Mouse (Mus musculus) stomach, postnatal 0 days (tissue): Measurements from ENCODE around the gene 4933430I17Rik.

ENCODE experiments used
- CTCF ChIP-seq: IDR thresholded peaks from 2 replicates; pipeline ENCODE4 v1.5.1; 2016; ENCODE audit warnings: antibody characterized with exemption, low read depth, mild to moderate bottlenecking, moderate library complexity
- EP300 ChIP-seq: optimal IDR thresholded peaks from 2 replicates; pipeline ENCODE3; 2016; ENCODE audit warnings: antibody characterized with exemption

DNA sequence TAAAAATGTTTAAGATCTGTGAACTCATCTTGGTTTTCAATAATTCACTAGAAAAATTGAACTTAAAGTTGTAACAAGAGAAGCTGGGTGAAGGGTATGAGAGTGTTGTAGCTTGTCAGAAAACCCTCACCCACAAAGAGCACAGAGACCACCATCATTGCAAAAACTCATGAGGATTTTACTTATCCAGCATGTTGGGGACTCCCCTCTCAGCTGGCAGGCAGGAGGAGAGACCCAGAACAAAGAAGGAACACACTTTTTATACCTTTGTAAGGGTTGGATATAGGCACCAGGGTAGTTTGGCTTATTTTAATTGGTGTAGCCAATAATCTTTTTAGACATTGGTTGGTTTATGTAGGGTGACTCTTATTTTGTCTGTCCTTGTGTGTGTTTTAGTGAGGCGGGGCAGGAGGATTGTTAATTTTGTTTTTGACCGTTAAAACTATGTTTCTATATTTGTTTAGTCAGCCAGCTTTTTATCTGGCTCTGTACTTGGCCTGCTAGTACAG is 4.2 kb upstream of the 4933430I17Rik start:
- TF ChIP-seq CTCF (no peak), EP300 (no peak)
